Mouse (Mus musculus): ENCODE results near the gene Tigd3. TPM values are rescaled to one million over a fixed set of nuclear protein-coding genes. Genes with fewer than 3 reads are reported as not detected.

The Tigd3 gene
- polyA plus RNA-seq, 1 experiment = 0.69 TPM

GRCm38 (mm10) chr19:5847306-5847796, 46.6 kb downstream of the Tigd3 start:
- no peak for DNase-seq (ENCODE audit: low spot score)

- peak; percentile 69 for DNase-seq (ENCODE audit: low spot score)
Observed at GRCm38 (mm10) chr19:5846557-5847305, 47.2 kb downstream of the Tigd3 start.

- no peak for DNase-seq (ENCODE audit: low spot score)
Observed at GRCm38 (mm10) chr19:5846154-5846553, 47.8 kb downstream of the Tigd3 start.

- peak; percentile 92 for DNase-seq (ENCODE audit: low spot score)
Observed at GRCm38 (mm10) chr19:5845319-5846135, 48.4 kb downstream of the Tigd3 start.

GRCm38 (mm10) chr19:5844831-5845318, 49.1 kb downstream of the Tigd3 start:
- DNase-seq (ENCODE audit: low spot score) = no peak

- no peak for DNase-seq (ENCODE audit: low spot score)
Observed at GRCm38 (mm10) chr19:5843781-5844691, 49.9 kb downstream of the Tigd3 start.

- no peak for DNase-seq (ENCODE audit: low spot score)
Observed at GRCm38 (mm10) chr19:5842785-5843730, 50.9 kb downstream of the Tigd3 start.

- no peak for DNase-seq (ENCODE audit: low spot score)
Observed at GRCm38 (mm10) chr19:5841999-5842784, 51.8 kb downstream of the Tigd3 start.

GRCm38 (mm10) chr19:5841389-5841946, 52.5 kb downstream of the Tigd3 start:
- no peak for DNase-seq (ENCODE audit: low spot score)

Other genes starting within 250 kb of the Tigd3 start
- gene Sipa1, start 230.4 kb downstream of the Tigd3 start, polyA plus RNA-seq (2012; rRNA removed) = 17.3 and 19.6 TPM in 2 replicates
- 19.9 and 22.0 TPM in 2 replicates for gene Map3k11, start 205.4 kb downstream of the Tigd3 start, polyA plus RNA-seq (2012; rRNA removed)
- gene Pcnx3, start 205.2 kb downstream of the Tigd3 start, polyA plus RNA-seq (2012; rRNA removed) = 40.5 and 53.5 TPM in 2 replicates
- gene Kcnk7, start 189.8 kb downstream of the Tigd3 start, polyA plus RNA-seq (2012; rRNA removed) = 0.13 and 0.25 TPM in 2 replicates
- gene Ehbp1l1, start 167.8 kb downstream of the Tigd3 start, polyA plus RNA-seq (2012; rRNA removed) = 97.4 and 116 TPM in 2 replicates
- gene Fam89b, start 164.5 kb downstream of the Tigd3 start, polyA plus RNA-seq (2012; rRNA removed) = 66.3 and 79.4 TPM in 2 replicates
- 132 and 164 TPM in 2 replicates for gene Ltbp3, start 153.2 kb downstream of the Tigd3 start, polyA plus RNA-seq (2012; rRNA removed)
- 104 and 123 TPM in 2 replicates for gene Scyl1, start 122.7 kb downstream of the Tigd3 start, polyA plus RNA-seq (2012; rRNA removed)
- 20.7 and 21.6 TPM in 2 replicates for gene Frmd8, start 18.9 kb downstream of the Tigd3 start, polyA plus RNA-seq (2012; rRNA removed)
- 19.2 and 25.1 TPM in 2 replicates for gene Slc25a45, start 16.3 kb downstream of the Tigd3 start, polyA plus RNA-seq (2012; rRNA removed)
- gene Dpf2, start 18.9 kb upstream of the Tigd3 start, polyA plus RNA-seq (2012; rRNA removed) = 87.5 and 102 TPM in 2 replicates
- 22.9 and 26.2 TPM in 2 replicates for gene Cdc42ep2, start 30.7 kb upstream of the Tigd3 start, polyA plus RNA-seq (2012; rRNA removed)
- gene Pola2, start 70.1 kb upstream of the Tigd3 start, polyA plus RNA-seq (2012; rRNA removed) = 32.8 and 41.0 TPM in 2 replicates
- 0.12 and 0.21 TPM in 2 replicates for gene Slc22a20, start 92.0 kb upstream of the Tigd3 start, polyA plus RNA-seq (2012; rRNA removed)
- gene Capn1, start 121.7 kb upstream of the Tigd3 start, polyA plus RNA-seq (2012; rRNA removed) = 116 and 118 TPM in 2 replicates
- 15.5 and 24.1 TPM in 2 replicates for gene Syvn1, start 152.4 kb upstream of the Tigd3 start, polyA plus RNA-seq (2012; rRNA removed)
- gene Mrpl49, start 163.6 kb upstream of the Tigd3 start, polyA plus RNA-seq (2012; rRNA removed) = 32.4 and 33.5 TPM in 2 replicates
- gene Fau, start 163.7 kb upstream of the Tigd3 start, polyA plus RNA-seq (2012; rRNA removed) = 1,752 and 1,769 TPM in 2 replicates
- gene Znhit2, start 167.0 kb upstream of the Tigd3 start, polyA plus RNA-seq (2012; rRNA removed) = 25.8 and 26.8 TPM in 2 replicates
- 24.1 and 33.2 TPM in 2 replicates for gene Tm7sf2, start 174.2 kb upstream of the Tigd3 start, polyA plus RNA-seq (2012; rRNA removed)
- gene Vps51, start 183.1 kb upstream of the Tigd3 start, polyA plus RNA-seq (2012; rRNA removed) = 62.5 and 70.8 TPM in 2 replicates
- 0.21 TPM in 1 of 2 replicates, not detected in the other for gene Tmem262, start 185.9 kb upstream of the Tigd3 start, polyA plus RNA-seq (2012; rRNA removed)
- gene Gm28374, start 188.1 kb upstream of the Tigd3 start, polyA plus RNA-seq (2012; rRNA removed) = 0.31 and 0.55 TPM in 2 replicates
- gene Zfpl1, start 190.8 kb upstream of the Tigd3 start, polyA plus RNA-seq (2012; rRNA removed) = 68.5 and 81.2 TPM in 2 replicates
- gene Cdca5, start 190.8 kb upstream of the Tigd3 start, polyA plus RNA-seq (2012; rRNA removed) = 0.83 and 1.4 TPM in 2 replicates
- gene AC131692.1, start 200.3 kb upstream of the Tigd3 start, polyA plus RNA-seq (2012; rRNA removed) = 0.14 TPM in 1 of 2 replicates, not detected in the other
- gene Naaladl1, start 211.6 kb upstream of the Tigd3 start, polyA plus RNA-seq (2012; rRNA removed) = 0.06 and 0.13 TPM in 2 replicates
- 14.0 and 16.8 TPM in 2 replicates for gene Sac3d1, start 224.5 kb upstream of the Tigd3 start, polyA plus RNA-seq (2012; rRNA removed)
- 27.7 and 32.6 TPM in 2 replicates for gene Snx15, start 234.2 kb upstream of the Tigd3 start, polyA plus RNA-seq (2012; rRNA removed)
- 5.1 and 9.2 TPM in 2 replicates for gene Batf2, start 246.8 kb upstream of the Tigd3 start, polyA plus RNA-seq (2012; rRNA removed)
- gene Arl2, start 247.4 kb upstream of the Tigd3 start, polyA plus RNA-seq (2012; rRNA removed) = 76.9 and 87.5 TPM in 2 replicates

All from urinary bladder, adult 2 months (tissue).